Mouse (Mus musculus): ENCODE results near the gene Zfp791. TPM values are rescaled to one million over a fixed set of nuclear protein-coding genes. Genes with fewer than 3 reads are reported as not detected.

The Zfp791 gene
- total and polyA plus RNA-seq, 3 experiments: 1.00 to 2.6 (median 1.6) TPM

- Histone ChIP-seq H3K4me3 (no peak overlapping the region), H3K36me3 (ENCODE audit: control insufficient read depth, insufficient read depth, low read length) (no peaks in the 10 kb centered on the region), H3K9ac (ENCODE audit: low read depth, low read length) (no peak overlapping the region), H3K79me2 (replicated peaks; ENCODE audit: control insufficient read depth, insufficient read depth, low read length) (no peaks in the 10 kb centered on the region), H3K4me1 (ENCODE audit: control insufficient read depth, insufficient read depth, low read length) (peaks cover 6% of the 10 kb centered on the region), H3K27me3 (ENCODE audit: control insufficient read depth, insufficient read depth, low read length) (no peaks in the 10 kb centered on the region), H3K27ac (no peak overlapping the region)
- no peak for TF ChIP-seq POLR2A (IDR thresholded peaks at IDR 0.05; ENCODE audit: insufficient read depth, low read depth, low read length)
- no peak for TF ChIP-seq EP300 (IDR thresholded peaks at IDR 0.05; ENCODE audit: insufficient read depth, low read depth, low read length)
- TF ChIP-seq CTCF (IDR thresholded peaks at IDR 0.05): no peak
- intact Hi-C loops (cut with DNase I): loop anchor here (5.0 to 10.0 kb wide), 3 partner anchors 37 to 480 kb away; partner anchors contain the start of genes 4921524J17Rik, Dnaja2 and Tnpo2
- DNase-seq: no peak
- WGBS: 93% methylated on average over 10 of the region's 10 CpGs
Observed at GRCm38 (mm10) chr8:85074617-85075016, 48.3 kb downstream of the Zfp791 start.

- no peaks in the 10 kb centered on the region for H3K79me2 ChIP-seq (replicated peaks; ENCODE audit: control insufficient read depth, insufficient read depth, low read length)
- TF ChIP-seq EP300 (IDR thresholded peaks at IDR 0.05; ENCODE audit: insufficient read depth, low read depth, low read length) (no peak), POLR2A (IDR thresholded peaks at IDR 0.05; ENCODE audit: insufficient read depth, low read depth, low read length) (no peak), CTCF (IDR thresholded peaks at IDR 0.05) (no peak)
- H3K4me1 ChIP-seq (ENCODE audit: control insufficient read depth, insufficient read depth, low read length): peaks cover 6% of the 10 kb centered on the region
- no peak for DNase-seq
- H3K27me3 ChIP-seq (ENCODE audit: control insufficient read depth, insufficient read depth, low read length): no peaks in the 10 kb centered on the region
- H3K4me3 ChIP-seq: no peak overlapping the region
- no peaks in the 10 kb centered on the region for H3K36me3 ChIP-seq (ENCODE audit: control insufficient read depth, insufficient read depth, low read length)
- intact Hi-C loops (cut with DNase I): loop anchor here (5.0 to 10.0 kb wide), 3 partner anchors 37 to 481 kb away; partner anchors contain the start of genes 4921524J17Rik, Dnaja2 and Tnpo2
- H3K27ac ChIP-seq: no peak overlapping the region
- no peak overlapping the region for H3K9ac ChIP-seq (ENCODE audit: low read depth, low read length)
- 79% methylated on average over 10 of the region's 10 CpGs for WGBS
Observed at GRCm38 (mm10) chr8:85074167-85074566, 48.7 kb downstream of the Zfp791 start.

- TF ChIP-seq CTCF (IDR thresholded peaks at IDR 0.05) (no peak), EP300 (IDR thresholded peaks at IDR 0.05; ENCODE audit: insufficient read depth, low read depth, low read length) (no peak), POLR2A (IDR thresholded peaks at IDR 0.05; ENCODE audit: insufficient read depth, low read depth, low read length) (no peak)
- no peak for DNase-seq
- whole genome bisulfite sequencing: 86% methylated on average over 15 of the region's 15 CpGs
Observed at GRCm38 (mm10) chr8:85073041-85073612, 49.8 kb downstream of the Zfp791 start.

GRCm38 (mm10) chr8:85072364-85072929 is 50.4 kb downstream of the Zfp791 start:
- DNase-seq: no peak
- H3K4me3 ChIP-seq: peak overlapping the region; percentile 95
- H3K36me3 ChIP-seq (ENCODE audit: control insufficient read depth, insufficient read depth, low read length): no peaks in the 10 kb centered on the region
- peaks cover 6% of the 10 kb centered on the region for H3K4me1 ChIP-seq (ENCODE audit: control insufficient read depth, insufficient read depth, low read length)
- H3K79me2 ChIP-seq (replicated peaks; ENCODE audit: control insufficient read depth, insufficient read depth, low read length): no peaks in the 10 kb centered on the region
- peak overlapping the region; percentile 61 for H3K9ac ChIP-seq (ENCODE audit: low read depth, low read length)
- 32% methylated on average over 9 of the region's 9 CpGs for WGBS
- H3K27me3 ChIP-seq (ENCODE audit: control insufficient read depth, insufficient read depth, low read length): no peaks in the 10 kb centered on the region
- no peak for TF ChIP-seq POLR2A (IDR thresholded peaks at IDR 0.05; ENCODE audit: insufficient read depth, low read depth, low read length)
- TF ChIP-seq EP300 (IDR thresholded peaks at IDR 0.05; ENCODE audit: insufficient read depth, low read depth, low read length): no peak
- TF ChIP-seq CTCF (IDR thresholded peaks at IDR 0.05): no peak
- H3K27ac ChIP-seq: peak overlapping the region; percentile 97
- intact Hi-C loops (cut with DNase I): loop anchor here (5.0 to 10.0 kb wide), 3 partner anchors 35 to 482 kb away; partner anchors contain the start of genes 4921524J17Rik, Dnaja2 and Tnpo2

More at GRCm38 (mm10) chr8:85073041-85073612, 49.8 kb downstream of the Zfp791 start:
- no peak overlapping the region for H3K27ac ChIP-seq
- H3K4me1 ChIP-seq (ENCODE audit: control insufficient read depth, insufficient read depth, low read length): peaks cover 6% of the 10 kb centered on the region
- H3K79me2 ChIP-seq (replicated peaks; ENCODE audit: control insufficient read depth, insufficient read depth, low read length): no peaks in the 10 kb centered on the region
- intact Hi-C loops (cut with DNase I): loop anchor here (5.0 to 10.0 kb wide), 3 partner anchors 36 to 482 kb away; partner anchors contain the start of genes 4921524J17Rik, Dnaja2 and Tnpo2
- no peaks in the 10 kb centered on the region for H3K36me3 ChIP-seq (ENCODE audit: control insufficient read depth, insufficient read depth, low read length)
- H3K9ac ChIP-seq (ENCODE audit: low read depth, low read length): no peak overlapping the region
- H3K4me3 ChIP-seq: no peak overlapping the region
- H3K27me3 ChIP-seq (ENCODE audit: control insufficient read depth, insufficient read depth, low read length): no peaks in the 10 kb centered on the region

GRCm38 (mm10) chr8:85071514-85072281 is 51.2 kb downstream of the Zfp791 start, which contains the start of gene Dhps:
TSS of gene Dhps (plus strand) at chr8:85071757.
- Histone ChIP-seq H3K79me2 (replicated peaks; ENCODE audit: control insufficient read depth, insufficient read depth, low read length) (no peaks in the 10 kb centered on the region), H3K27ac (peak within 1 kb of the TSS; percentile 97), H3K9ac (ENCODE audit: low read depth, low read length) (peak within 1 kb of the TSS; percentile 95), H3K36me3 (ENCODE audit: control insufficient read depth, insufficient read depth, low read length) (no peaks in the 10 kb centered on the region), H3K27me3 (ENCODE audit: control insufficient read depth, insufficient read depth, low read length) (no peaks in the 10 kb centered on the region), H3K4me1 (ENCODE audit: control insufficient read depth, insufficient read depth, low read length) (peaks cover 5% of the 10 kb centered on the region), H3K4me3 (peak within 1 kb of the TSS; percentile 95)
- intact Hi-C loops (cut with DNase I): loop anchor here (1.0 to 10.0 kb wide), 4 partner anchors 11 to 483 kb away; partner anchors contain the start of genes 4921524J17Rik, Dnaja2, Fbxw9 and Tnpo2
- peak; percentile 78 for TF ChIP-seq POLR2A (IDR thresholded peaks at IDR 0.05; ENCODE audit: insufficient read depth, low read depth, low read length)
- peak; percentile 34; the same call in 1 of the 2 replicates for TF ChIP-seq CTCF (IDR thresholded peaks at IDR 0.05)
- peak; percentile 61; the same call in 1 of the 2 replicates for TF ChIP-seq EP300 (IDR thresholded peaks at IDR 0.05; ENCODE audit: insufficient read depth, low read depth, low read length)
- under 1% methylated on average over 68 of the region's 68 CpGs for WGBS
- peak; percentile 90 to 92 for DNase-seq
